Mouse (Mus musculus): ENCODE measurements around the gene Btbd35f3.
"Not testable (repeated sequence)": the region's sequence is repeated elsewhere in the genome, so short reads cannot be mapped to it uniquely, and the experiment has no call there.

The Btbd35f3 gene

GRCm38 (mm10) chrX:4037374-4037773 lies at the start of gene Btbd35f3:
Btbd35f3 (plus strand) TSS chrX:4037674.
- DNase-seq (ENCODE audit: low spot score) = not testable (repeated sequence)
